23 mouse cellular contexts compared by ENCODE assay signal in the genomic region with DNA sequence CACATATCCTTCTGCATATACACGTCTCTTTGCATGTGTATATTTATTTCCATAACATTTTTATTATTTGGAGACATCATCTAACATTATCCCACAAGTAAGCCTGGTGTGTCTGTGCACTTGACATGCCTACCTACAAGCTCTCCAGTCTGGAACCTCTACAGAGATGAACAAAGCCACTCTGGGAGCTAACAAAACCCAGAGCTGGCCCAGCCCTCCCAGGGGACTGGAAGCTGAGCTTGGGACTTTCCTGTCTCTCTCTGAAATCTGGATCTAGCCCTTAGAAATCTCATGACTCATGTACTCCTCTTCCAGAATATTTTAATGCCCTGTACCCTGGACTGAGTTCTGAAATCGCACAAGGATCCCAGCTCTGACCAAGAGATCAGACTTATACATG.
"Had no signal": no experiment of that assay in that cellular context is flagged by ENCODE, and none has a peak within 500 bp of the region (broad histone marks: within the 10 kb centered on the region; RNA-seq: fewer than 3 reads in every experiment).

No protein-coding gene starts in this region.

- DNase-seq: gastrocnemius, postnatal 25 days; heart, postnatal 10 days; heart, postnatal 4 days; kidney, adult 18-20 months; kidney, adult 8-10 months; kidney, postnatal 10 days; kidney, postnatal 25 days; kidney, postnatal 4 days; liver; liver, embryonic 13.5 days had no signal

- H3K4me3 ChIP-seq: heart, embryonic 10.5 days; heart, embryonic 12.5 days; hindbrain, embryonic 10.5 days; hindbrain, embryonic 12.5 days; layer of hippocampus, adult 2 months; left cerebral cortex, adult 2 months; limb, embryonic 10.5 days; limb, embryonic 12.5 days; liver, embryonic 13.5 days had no signal

- ATAC-seq: hindbrain, embryonic 16.5 days; inflammation-experienced regulatory T-cells, adult 6 months; intestine, postnatal 0 days had no signal

- H3K4me1 ChIP-seq: heart, embryonic 12.5 days; hindbrain, embryonic 12.5 days; liver, embryonic 13.5 days had no signal

- H3K27ac ChIP-seq: heart, embryonic 10.5 days; hindbrain, embryonic 10.5 days; hindbrain, embryonic 12.5 days; hindbrain, embryonic 14.5 days; layer of hippocampus, adult 2 months; left cerebral cortex, adult 2 months; limb, embryonic 10.5 days; limb, embryonic 12.5 days; liver, embryonic 13.5 days had no signal

- H3K9ac ChIP-seq: heart, embryonic 12.5 days; hindbrain, embryonic 12.5 days; hindbrain, embryonic 14.5 days; limb, embryonic 12.5 days; liver, embryonic 13.5 days had no signal

- H3K27me3 ChIP-seq: heart, embryonic 12.5 days; hindbrain, embryonic 12.5 days; limb, embryonic 12.5 days; liver, embryonic 13.5 days had no signal

- H3K4me2 ChIP-seq: heart, embryonic 12.5 days; hindbrain, embryonic 12.5 days; hindbrain, embryonic 14.5 days; limb, embryonic 12.5 days; liver, embryonic 11.5 days; liver, embryonic 13.5 days had no signal

- H3K9me3 ChIP-seq: heart, embryonic 10.5 days; heart, embryonic 12.5 days; hindbrain, embryonic 10.5 days; hindbrain, embryonic 12.5 days; limb, embryonic 10.5 days; limb, embryonic 12.5 days; liver, embryonic 13.5 days had no signal

- H3K36me3 ChIP-seq: heart, embryonic 10.5 days; heart, embryonic 12.5 days; hindbrain, embryonic 10.5 days; hindbrain, embryonic 12.5 days; limb, embryonic 10.5 days; limb, embryonic 12.5 days; liver, embryonic 13.5 days had no signal
